8 mouse cellular contexts compared by ENCODE assay signal in the genomic region with DNA sequence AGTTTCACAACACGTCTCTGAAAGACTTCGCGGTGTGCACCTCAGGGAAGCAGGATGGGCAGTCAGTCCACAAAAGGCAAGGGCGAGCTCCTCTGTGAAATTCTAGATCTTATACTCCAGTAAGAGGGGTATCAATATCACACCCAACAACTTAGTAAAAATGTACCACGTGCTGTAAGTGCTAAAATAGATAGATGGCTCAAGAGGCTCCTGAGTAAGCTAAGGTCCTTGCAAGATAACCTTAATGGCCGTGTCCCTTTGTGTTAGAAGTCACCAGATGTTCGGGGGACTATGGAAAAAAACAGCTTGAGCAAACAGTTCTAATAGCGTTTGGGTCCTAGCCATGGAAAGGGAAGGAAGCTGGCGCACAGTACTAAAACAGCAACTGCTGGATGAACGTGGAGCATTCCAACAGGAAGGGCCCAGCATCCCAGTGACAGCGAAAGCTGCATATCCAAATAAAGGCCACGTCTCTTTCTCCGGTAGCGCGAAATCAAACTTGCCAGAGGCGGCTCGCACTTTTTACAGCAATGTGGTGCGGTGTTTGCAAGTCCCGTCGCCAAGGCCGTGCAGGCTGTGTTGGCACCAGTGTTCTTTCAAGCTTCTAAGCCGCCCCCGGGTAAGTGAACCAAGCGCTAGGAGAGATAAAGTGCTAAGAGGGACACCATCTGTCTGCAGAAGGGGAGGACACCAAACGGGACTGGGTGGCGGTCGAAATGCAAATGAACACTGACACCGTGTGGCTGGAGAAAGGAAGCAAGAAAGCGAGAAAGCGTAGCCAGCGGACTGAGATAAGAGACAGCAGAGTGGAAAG. TPM values are rescaled to one million over a fixed set of nuclear protein-coding genes. Genes with fewer than 3 reads are reported as not detected.
DNase-seq lines count a peak whose midpoint lies in the region; ATAC-seq and TF ChIP-seq lines count a peak whose summit lies in the region.

No protein-coding gene starts in this region.

- H3K4me1 ChIP-seq in embryonic fibroblast, embryonic 13.5 days (ENCODE audit: control insufficient read depth, insufficient read depth, low read length): no peaks in the 10 kb centered on the region
- peaks cover 9% of the 10 kb centered on the region for H3K4me1 ChIP-seq in heart, embryonic 10.5 days
- no peaks in the 10 kb centered on the region for H3K4me1 ChIP-seq in kidney, embryonic 14.5 days (ENCODE audit: control insufficient read depth, insufficient read depth, low read length)
- 0 out of 2 replicates have a peak, but pooled peaks cover 4% of the 10 kb centered on the region for H3K4me1 ChIP-seq in limb, embryonic 14.5 days (ENCODE audit: control insufficient read depth, insufficient read depth, low read length)
- peaks cover 11% of the 10 kb centered on the region for H3K4me1 ChIP-seq in midbrain, embryonic 15.5 days

- H3K9me3 ChIP-seq in heart, embryonic 10.5 days: no peaks in the 10 kb centered on the region
- no peaks in the 10 kb centered on the region for H3K9me3 ChIP-seq in kidney, embryonic 14.5 days (ENCODE audit: control insufficient read depth, low read length)
- H3K9me3 ChIP-seq in limb, embryonic 14.5 days (ENCODE audit: control insufficient read depth, low read length): no peaks in the 10 kb centered on the region
- no peaks in the 10 kb centered on the region for H3K9me3 ChIP-seq in midbrain, embryonic 15.5 days

- H3K36me3 ChIP-seq in C2C12 (ENCODE audit: control insufficient read depth, insufficient read depth): no peaks in the 10 kb centered on the region
- no peaks in the 10 kb centered on the region for H3K36me3 ChIP-seq in heart, embryonic 10.5 days
- H3K36me3 ChIP-seq in kidney, embryonic 14.5 days (ENCODE audit: control insufficient read depth, insufficient read depth, low read length): no peaks in the 10 kb centered on the region
- no peaks in the 10 kb centered on the region for H3K36me3 ChIP-seq in limb, embryonic 14.5 days (ENCODE audit: control insufficient read depth, insufficient read depth, low read length)
- no peaks in the 10 kb centered on the region for H3K36me3 ChIP-seq in midbrain, embryonic 15.5 days (replicated peaks)

- WGBS in heart, embryonic 10.5 days: 6% methylated on average over 31 of the region's 31 CpGs
- WGBS in kidney, embryonic 14.5 days: 4% methylated on average over 31 of the region's 31 CpGs
- WGBS in limb, embryonic 14.5 days: 4% methylated on average over 31 of the region's 31 CpGs
- WGBS in midbrain, embryonic 15.5 days: 8% methylated on average over 31 of the region's 31 CpGs

- H3K27ac ChIP-seq in embryonic fibroblast, embryonic 13.5 days (ENCODE audit: insufficient read depth, low read length): no peak overlapping the region
- peak overlapping the region; percentile 79 for H3K27ac ChIP-seq in heart, embryonic 10.5 days
- H3K27ac ChIP-seq in kidney, embryonic 14.5 days (ENCODE audit: low read depth, low read length): peak overlapping the region; percentile 47; the same call in 1 of the 2 replicates
- H3K27ac ChIP-seq in limb, embryonic 14.5 days (replicated peaks; ENCODE audit: low read depth, low read length): no peak overlapping the region
- peak overlapping the region; percentile 39; the same call in 1 of the 2 replicates for H3K27ac ChIP-seq in midbrain, embryonic 15.5 days

- ATAC-seq in kidney, embryonic 14.5 days (ENCODE audit: low FRiP score, low TSS enrichment): peak; percentile 89
- peak; percentile 91 for ATAC-seq in limb, embryonic 14.5 days (ENCODE audit: low FRiP score, low read depth)
- ATAC-seq in midbrain, embryonic 15.5 days (replicated peaks): peak; percentile 90

- TF ChIP-seq POLR2A in embryonic fibroblast, embryonic 13.5 days (IDR thresholded peaks at IDR 0.05; ENCODE audit: low read depth, low read length): no peak
- no peak for TF ChIP-seq POLR2A in limb, embryonic 14.5 days (IDR thresholded peaks at IDR 0.05; ENCODE audit: borderline replicate concordance, extremely low read depth, insufficient read depth, insufficient read length)

- no peaks in the 10 kb centered on the region for H3K79me3 ChIP-seq in C2C12 (ENCODE audit: low read depth)

- no peaks in the 10 kb centered on the region for H3K79me2 ChIP-seq in C2C12 (ENCODE audit: control insufficient read depth, insufficient read depth)

- H3K4me3 ChIP-seq in C2C12 (ENCODE audit: insufficient read depth, poor library complexity, severe bottlenecking): peak overlapping the region; percentile 25
- peak overlapping the region; percentile 53 for H3K4me3 ChIP-seq in embryonic fibroblast, embryonic 13.5 days (ENCODE audit: insufficient read depth, low read length)
- H3K4me3 ChIP-seq in heart, embryonic 10.5 days: peak overlapping the region; percentile 65
- peak overlapping the region; percentile 50 for H3K4me3 ChIP-seq in kidney, embryonic 14.5 days (ENCODE audit: low read length)
- H3K4me3 ChIP-seq in limb, embryonic 14.5 days (replicated peaks; ENCODE audit: low read length): peak overlapping the region; percentile 43
- H3K4me3 ChIP-seq in midbrain, embryonic 15.5 days: peak overlapping the region; percentile 41

- peak overlapping the region; percentile 47 for H3ac ChIP-seq in C2C12 (ENCODE audit: control insufficient read depth, insufficient read length, low read depth)

- H3K9ac ChIP-seq in kidney, embryonic 14.5 days (ENCODE audit: low read depth, low read length): peak overlapping the region; percentile 42; the same call in 1 of the 2 replicates
- peak overlapping the region; percentile 52 for H3K9ac ChIP-seq in limb, embryonic 14.5 days (ENCODE audit: low read depth, low read length, severe bottlenecking)
- peak overlapping the region; percentile 40 for H3K9ac ChIP-seq in midbrain, embryonic 15.5 days

- TF ChIP-seq CTCF in C2C12 (IDR thresholded peaks at IDR 0.05; ENCODE audit: control insufficient read depth, insufficient read depth, insufficient read length): peak; percentile 52
- TF ChIP-seq CTCF in embryonic fibroblast, embryonic 13.5 days (IDR thresholded peaks at IDR 0.05; ENCODE audit: borderline replicate concordance, insufficient read depth, low read length): peak; percentile 91; the same call in 1 of the 2 replicates

- no peaks in the 10 kb centered on the region for H3K27me3 ChIP-seq in C2C12 (ENCODE audit: control insufficient read depth, insufficient read depth, insufficient read length)
- 0 out of 2 replicates have a peak, but pooled peaks cover 7% of the 10 kb centered on the region for H3K27me3 ChIP-seq in heart, embryonic 10.5 days (ENCODE audit: insufficient read depth, poor library complexity, severe bottlenecking)
- no peaks in the 10 kb centered on the region for H3K27me3 ChIP-seq in kidney, embryonic 14.5 days (ENCODE audit: control insufficient read depth, insufficient read depth, low read length)
- no peaks in the 10 kb centered on the region for H3K27me3 ChIP-seq in limb, embryonic 14.5 days (ENCODE audit: control insufficient read depth, insufficient read depth, low read length)
- H3K27me3 ChIP-seq in midbrain, embryonic 15.5 days (replicated peaks): peaks cover 12% of the 10 kb centered on the region

- peak overlapping the region; percentile 83 for H3K4me2 ChIP-seq in kidney, embryonic 14.5 days (replicated peaks; ENCODE audit: low read depth, low read length)
- peak overlapping the region; percentile 58 for H3K4me2 ChIP-seq in limb, embryonic 14.5 days (replicated peaks; ENCODE audit: low read depth, low read length, severe bottlenecking)
- peak overlapping the region; percentile 79 for H3K4me2 ChIP-seq in midbrain, embryonic 15.5 days

- peak; percentile 97 for DNase-seq in brain, adult 2 months (ENCODE audit: low read depth, low spot score)
- peak; percentile 96 for DNase-seq in heart, embryonic 10.5 days (ENCODE audit: low spot score)
- DNase-seq in limb, embryonic 14.5 days (ENCODE audit: low spot score): peak; percentile 76
- DNase-seq in spleen, adult 18-20 months: peak; percentile 62 to 68

RNA-seq across cellular contexts. Expression of gene Elf2, which starts 24.4 kb away (rescaled TPM):
- polyA plus RNA-seq in C2C12 (2012; fragmentation: generic; extraction: Trizol): 19.5 TPM
- 39.5 and 53.4 TPM in 2 replicates for polyA plus RNA-seq in embryonic fibroblast, embryonic 13.5 days (2011; ENCODE audit: insufficient read length, low read depth, missing spikeins)
- 40.1 and 43.5 TPM in 2 replicates for polyA plus RNA-seq in heart, embryonic 10.5 days (2016; fragmentation: Nextera tagmentation; extraction: Ambion mirVana)
- 51.4 and 61.6 TPM in 2 replicates for polyA plus RNA-seq in kidney, embryonic 14.5 days (2014; fragmentation: Nextera tagmentation; extraction: Ambion mirVana)
- polyA plus RNA-seq in limb, embryonic 14.5 days (2012; rRNA removed): 60.8 and 61.4 TPM in 2 replicates
- polyA plus RNA-seq in limb, embryonic 14.5 days (2014; fragmentation: Nextera tagmentation; extraction: Ambion mirVana): 59.3 and 64.0 TPM in 2 replicates
- 39.6 and 44.9 TPM in 2 replicates for polyA plus RNA-seq in midbrain, embryonic 15.5 days (2015; fragmentation: Nextera tagmentation; extraction: Ambion mirVana)

RNA-seq across cellular contexts. Expression of gene Mgarp, which starts 31.6 kb away (rescaled TPM):
- polyA plus RNA-seq in C2C12 (2012; fragmentation: generic; extraction: Trizol): 0.23 TPM
- 0.70 and 1.1 TPM in 2 replicates for polyA plus RNA-seq in embryonic fibroblast, embryonic 13.5 days (2011; ENCODE audit: insufficient read length, low read depth, missing spikeins)
- 20.6 and 21.1 TPM in 2 replicates for polyA plus RNA-seq in heart, embryonic 10.5 days (2016; fragmentation: Nextera tagmentation; extraction: Ambion mirVana)
- polyA plus RNA-seq in kidney, embryonic 14.5 days (2014; fragmentation: Nextera tagmentation; extraction: Ambion mirVana): 1.3 and 1.6 TPM in 2 replicates
- 3.1 TPM in 2 replicates for polyA plus RNA-seq in limb, embryonic 14.5 days (2012; rRNA removed)
- 4.0 and 4.9 TPM in 2 replicates for polyA plus RNA-seq in limb, embryonic 14.5 days (2014; fragmentation: Nextera tagmentation; extraction: Ambion mirVana)
- 1.0 and 2.1 TPM in 2 replicates for polyA plus RNA-seq in midbrain, embryonic 15.5 days (2015; fragmentation: Nextera tagmentation; extraction: Ambion mirVana)

RNA-seq across cellular contexts. Expression of gene Ndufc1, which starts 43.9 kb away (rescaled TPM):
- 473 TPM for polyA plus RNA-seq in C2C12 (2012; fragmentation: generic; extraction: Trizol)
- polyA plus RNA-seq in embryonic fibroblast, embryonic 13.5 days (2011; ENCODE audit: insufficient read length, low read depth, missing spikeins): 205 and 215 TPM in 2 replicates
- 874 and 1,125 TPM in 2 replicates for polyA plus RNA-seq in heart, embryonic 10.5 days (2016; fragmentation: Nextera tagmentation; extraction: Ambion mirVana)
- 711 and 870 TPM in 2 replicates for polyA plus RNA-seq in kidney, embryonic 14.5 days (2014; fragmentation: Nextera tagmentation; extraction: Ambion mirVana)
- polyA plus RNA-seq in limb, embryonic 14.5 days (2012; rRNA removed): 249 and 276 TPM in 2 replicates
- 624 and 640 TPM in 2 replicates for polyA plus RNA-seq in limb, embryonic 14.5 days (2014; fragmentation: Nextera tagmentation; extraction: Ambion mirVana)
- polyA plus RNA-seq in midbrain, embryonic 15.5 days (2015; fragmentation: Nextera tagmentation; extraction: Ambion mirVana): 603 and 679 TPM in 2 replicates

RNA-seq across cellular contexts. Expression of gene Naa15, which starts 50.0 kb away (rescaled TPM):
- polyA plus RNA-seq in C2C12 (2012; fragmentation: generic; extraction: Trizol): 13.3 TPM
- polyA plus RNA-seq in embryonic fibroblast, embryonic 13.5 days (2011; ENCODE audit: insufficient read length, low read depth, missing spikeins): 86.3 and 105 TPM in 2 replicates
- polyA plus RNA-seq in heart, embryonic 10.5 days (2016; fragmentation: Nextera tagmentation; extraction: Ambion mirVana): 52.2 and 58.3 TPM in 2 replicates
- polyA plus RNA-seq in kidney, embryonic 14.5 days (2014; fragmentation: Nextera tagmentation; extraction: Ambion mirVana): 40.0 and 57.1 TPM in 2 replicates
- 22.4 and 26.9 TPM in 2 replicates for polyA plus RNA-seq in limb, embryonic 14.5 days (2012; rRNA removed)
- 37.4 and 37.8 TPM in 2 replicates for polyA plus RNA-seq in limb, embryonic 14.5 days (2014; fragmentation: Nextera tagmentation; extraction: Ambion mirVana)
- polyA plus RNA-seq in midbrain, embryonic 15.5 days (2015; fragmentation: Nextera tagmentation; extraction: Ambion mirVana): 48.7 and 51.1 TPM in 2 replicates

Comparison
In these comparisons a context has a peak if more than half of its experiments do, and no peak if none do; other contexts are left out.
1. H3K27ac ChIP-seq: peak in heart, embryonic 10.5 days (single experiment), kidney, embryonic 14.5 days (single experiment) and midbrain, embryonic 15.5 days (single experiment); none in embryonic fibroblast, embryonic 13.5 days (single experiment) and limb, embryonic 14.5 days (single experiment).
2. Peak in every context shown above with its lines, with median percentiles within 50 percentile points of each other: H3K4me3 ChIP-seq, DNase-seq, ATAC-seq, H3K4me2 ChIP-seq and H3K9ac ChIP-seq.